Mouse (Mus musculus): ENCODE measurements around the gene Synpo2l.

GRCm38 (mm10) chr14:20626971-20627370 is 41.2 kb downstream of the Synpo2l start:
- TF ChIP-seq POLR2A (IDR thresholded peaks at IDR 0.05; ENCODE audit: low read depth, low read length): no peak
- no peak for TF ChIP-seq CTCF (IDR thresholded peaks at IDR 0.05; ENCODE audit: borderline replicate concordance, insufficient read depth, low read length)

All from embryonic fibroblast, embryonic 13.5 days (primary cell).